Mouse (Mus musculus) hindbrain, embryonic 15.5 days (tissue): ENCODE data around the gene Adamts16. TPM values are rescaled to one million over a fixed set of nuclear protein-coding genes. Genes with fewer than 3 reads are reported as not detected.

Source experiments
- ATAC-seq: fragments of 200-750 bp; cut with Nextera tagmentation; 2 replicates; pipeline ENCODE4 v1.8.0; 2017; ENCODE audit warnings: low read depth, moderate number of reproducible peaks, moderate TSS enrichment; ENCODE audit not compliant: low FRiP score
- H3K27ac ChIP-seq: fragments of 300-500 bp; sonication (generic); replicated peaks from 2 replicates; pipeline ENCODE4 v1.5.1; 2015; ENCODE audit warnings: mild to moderate bottlenecking, inconsistent platforms
- H3K27me3 ChIP-seq: fragments of 300-500 bp; sonication (generic); 2 replicates; pipeline ENCODE4 v1.6.1; 2015; ENCODE audit warnings: control low read depth, inconsistent platforms
- H3K36me3 ChIP-seq: fragments of 300-500 bp; sonication (generic); 2 replicates; pipeline ENCODE4 v1.6.1; 2015; ENCODE audit warnings: control low read depth, inconsistent platforms
- H3K4me1 ChIP-seq: fragments of 300-500 bp; sonication (generic); replicated peaks from 2 replicates; pipeline ENCODE4 v1.6.1; 2015; ENCODE audit warnings: control low read depth, inconsistent platforms
- H3K4me2 ChIP-seq: fragments of 300-500 bp; sonication (generic); 2 replicates; pipeline ENCODE4 v1.6.1; 2015; ENCODE audit warnings: moderate library complexity, mild to moderate bottlenecking, inconsistent platforms
- H3K4me3 ChIP-seq: fragments of 300-500 bp; sonication (generic); 2 replicates; pipeline ENCODE4 v1.5.1; 2015; ENCODE audit warnings: mild to moderate bottlenecking, inconsistent platforms
- H3K9ac ChIP-seq: fragments of 300-500 bp; sonication (generic); 2 replicates; pipeline ENCODE4 v1.6.1; 2015; ENCODE audit warnings: inconsistent platforms
- H3K9me3 ChIP-seq: fragments of 300-500 bp; sonication (generic); 2 replicates; pipeline ENCODE4 v1.6.1; 2016; ENCODE audit warnings: control low read depth, inconsistent platforms
- WGBS: fragments of 180-500 bp; shearing (Covaris S2); methylation state at CpG from one replicate; pipeline ENCODE4 v1.1.7; 2015; 5-methylcytosine and 5-hydroxymethylcytosine counted together
- polyA plus RNA-seq: library from polyadenylated mRNA; unstranded; fragments of >200 nt; fragmentation: Nextera tagmentation; extraction: Ambion mirVana; gene quantifications from 2 replicates; pipeline ENCODE4 v1.2.1, GENCODE M21; 2015

Adamts16 gene
- polyA plus RNA-seq, 1 experiment from 2014 or later: 3.7 TPM

DNA sequence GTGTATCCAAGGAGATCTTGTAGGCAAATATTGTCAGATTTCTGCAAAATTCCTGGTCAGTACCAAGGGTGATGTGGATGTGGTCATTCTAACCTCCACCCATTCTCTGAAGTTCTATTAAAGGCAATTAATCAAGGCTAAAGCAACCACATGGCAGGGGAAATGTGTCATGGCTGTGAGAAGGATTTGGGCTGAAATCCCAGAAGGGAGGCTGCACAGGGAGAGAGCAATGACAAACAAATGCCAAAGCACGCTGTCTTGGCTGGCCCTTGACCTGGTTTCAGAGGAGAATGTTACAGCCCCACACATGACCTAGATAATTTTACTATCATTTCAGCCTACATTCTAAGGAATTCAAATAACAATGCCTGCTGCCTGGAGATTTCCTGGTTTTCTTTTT lies 52.6 kb downstream of the Adamts16 start:
- Histone ChIP-seq H3K36me3 (no peaks in the 10 kb centered on the region), H3K9me3 (no peaks in the 10 kb centered on the region), H3K4me3 (no peak overlapping the region), H3K4me1 (no peaks in the 10 kb centered on the region), H3K9ac (no peak overlapping the region), H3K4me2 (no peak overlapping the region), H3K27me3 (no peaks in the 10 kb centered on the region), H3K27ac (no peak overlapping the region)
- 67% methylated on average over 1 of the region's 1 CpGs for WGBS
- no peak for ATAC-seq

DNA sequence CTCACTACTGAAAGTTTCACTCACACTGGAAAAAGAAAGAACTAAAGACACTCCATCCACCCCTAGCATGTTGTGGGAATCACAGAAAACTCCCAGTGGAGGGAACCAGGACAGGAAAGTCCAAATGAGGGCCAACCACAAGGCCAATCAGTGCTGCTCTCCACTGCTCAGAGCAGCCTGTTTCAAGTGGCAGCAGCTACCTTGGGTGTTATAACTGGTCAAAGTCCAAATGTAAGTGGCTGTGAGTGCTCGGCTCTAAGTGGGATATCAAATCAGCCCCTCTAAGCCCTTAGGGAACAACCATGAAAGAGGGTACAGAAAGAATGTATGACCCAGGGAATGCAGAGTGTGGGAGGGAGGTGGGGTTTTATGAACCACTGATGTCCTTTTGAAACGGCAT lies 56.5 kb downstream of the Adamts16 start:
- Histone ChIP-seq H3K4me1 (no peaks in the 10 kb centered on the region), H3K9me3 (no peaks in the 10 kb centered on the region), H3K36me3 (no peaks in the 10 kb centered on the region), H3K9ac (no peak overlapping the region), H3K27ac (no peak overlapping the region), H3K4me2 (no peak overlapping the region), H3K27me3 (no peaks in the 10 kb centered on the region), H3K4me3 (no peak overlapping the region)
- WGBS: 86% methylated on average over 2 of the region's 2 CpGs
- no peak for ATAC-seq

DNA sequence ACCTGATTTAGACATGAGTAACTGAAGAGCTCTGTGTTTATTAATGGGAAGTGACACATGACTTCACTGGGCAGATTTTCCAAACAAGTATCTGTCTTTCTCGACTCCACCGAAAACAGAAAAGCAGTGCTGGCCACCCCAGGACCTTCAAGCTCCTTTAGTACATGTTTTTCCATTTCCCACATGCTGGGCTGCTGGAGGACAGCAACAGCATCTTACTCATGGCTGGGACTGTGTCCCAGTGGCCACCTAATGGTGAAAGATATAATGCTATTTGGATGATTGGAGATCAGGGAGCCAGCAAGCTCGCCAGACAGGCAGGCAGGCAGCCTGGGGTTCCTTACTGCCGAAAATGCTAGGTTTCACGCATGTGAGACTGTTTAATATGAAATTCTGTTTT lies 57.5 kb downstream of the Adamts16 start:
- no peaks in the 10 kb centered on the region for H3K36me3 ChIP-seq
- no peak overlapping the region for H3K27ac ChIP-seq
- no peak overlapping the region for H3K4me3 ChIP-seq
- no peak overlapping the region for H3K9ac ChIP-seq
- H3K9me3 ChIP-seq: no peaks in the 10 kb centered on the region
- no peak for ATAC-seq
- H3K4me2 ChIP-seq: no peak overlapping the region
- no peaks in the 10 kb centered on the region for H3K27me3 ChIP-seq
- no peaks in the 10 kb centered on the region for H3K4me1 ChIP-seq
- WGBS: 76% methylated on average over 5 of the region's 5 CpGs

DNA sequence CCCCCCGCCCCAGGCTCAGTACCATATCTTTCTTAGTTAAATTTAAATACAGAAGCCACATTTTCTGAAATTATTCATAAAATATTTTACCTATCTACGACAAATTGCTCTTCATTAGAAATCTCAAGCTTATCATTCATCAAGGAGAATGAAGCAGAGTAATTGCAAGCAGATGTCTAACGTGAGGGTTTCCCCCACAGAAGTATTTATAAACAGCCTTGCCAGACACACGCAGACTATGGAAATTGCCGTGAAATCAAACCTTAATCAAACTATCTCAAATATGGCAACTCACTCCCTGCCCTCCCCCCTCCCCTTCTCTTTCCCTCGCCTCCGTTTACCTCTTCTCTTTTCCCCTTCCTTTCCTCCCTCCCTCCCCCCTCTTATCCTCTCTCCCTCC lies 61.8 kb downstream of the Adamts16 start:
- ATAC-seq: no peak
- 50% methylated on average over 7 of the region's 7 CpGs for WGBS
- H3K9ac ChIP-seq: no peak overlapping the region
- no peak overlapping the region for H3K27ac ChIP-seq
- no peak overlapping the region for H3K4me2 ChIP-seq
- no peak overlapping the region for H3K4me3 ChIP-seq
- no peaks in the 10 kb centered on the region for H3K4me1 ChIP-seq
- no peaks in the 10 kb centered on the region for H3K9me3 ChIP-seq
- H3K27me3 ChIP-seq: no peaks in the 10 kb centered on the region
- H3K36me3 ChIP-seq: no peaks in the 10 kb centered on the region

DNA sequence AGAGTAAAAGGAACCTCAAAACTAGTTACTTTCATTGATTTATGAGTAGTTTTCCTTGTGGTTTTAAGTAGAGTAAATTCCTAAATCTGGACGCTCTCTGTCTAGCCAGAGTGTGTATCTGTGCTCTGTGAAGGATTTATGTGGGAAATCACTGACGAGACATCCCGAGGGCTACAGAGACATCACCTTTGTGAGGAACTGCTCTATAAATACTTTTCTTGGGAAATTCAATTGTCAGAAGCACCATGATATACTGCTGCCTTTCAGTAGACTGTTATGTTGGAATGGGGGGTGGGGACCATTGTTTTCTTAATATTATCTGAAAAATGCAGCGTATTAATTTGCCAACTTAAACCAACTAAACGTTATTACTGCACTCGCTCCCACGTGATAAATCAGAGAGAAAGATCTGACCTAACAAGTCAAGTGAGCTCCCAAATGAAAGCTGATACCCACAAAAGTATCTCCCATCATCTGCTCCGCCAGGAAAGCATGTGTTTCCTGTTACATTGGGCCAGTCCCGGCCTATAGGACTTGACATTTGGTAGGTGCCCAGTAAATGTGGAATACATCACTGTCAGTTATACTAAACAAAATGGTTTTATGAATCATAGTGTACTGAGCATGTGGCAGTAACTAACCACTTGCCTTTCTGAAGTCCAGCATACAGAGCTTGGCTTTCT lies 62.6 kb downstream of the Adamts16 start:
- Histone ChIP-seq H3K9me3 (no peaks in the 10 kb centered on the region), H3K4me3 (no peak overlapping the region), H3K4me1 (no peaks in the 10 kb centered on the region), H3K36me3 (no peaks in the 10 kb centered on the region), H3K9ac (no peak overlapping the region), H3K27ac (no peak overlapping the region), H3K27me3 (no peaks in the 10 kb centered on the region), H3K4me2 (no peak overlapping the region)
- ATAC-seq: no peak
- 78% methylated on average over 9 of the region's 9 CpGs for WGBS

DNA sequence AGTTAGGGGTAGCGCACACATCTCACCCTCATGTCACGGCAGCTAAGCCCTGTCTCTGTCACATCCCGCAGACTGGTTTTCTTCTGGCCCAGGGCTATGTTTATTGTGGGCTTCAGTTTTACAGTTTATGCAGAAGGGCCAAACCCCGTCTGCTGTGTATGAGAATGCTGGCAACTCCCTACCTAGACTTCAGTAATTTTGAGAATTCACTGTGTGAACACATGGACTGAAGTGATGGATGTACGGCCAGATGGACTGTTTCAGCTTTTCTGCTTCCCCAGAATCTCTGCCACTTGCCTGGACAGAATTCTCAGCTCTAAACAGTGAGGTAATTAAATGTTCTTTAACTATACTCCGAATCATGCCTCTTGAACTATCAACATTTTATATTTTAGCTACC lies 70.5 kb downstream of the Adamts16 start:
- Histone ChIP-seq H3K4me2 (no peak overlapping the region), H3K27ac (no peak overlapping the region), H3K9ac (no peak overlapping the region), H3K4me1 (no peaks in the 10 kb centered on the region), H3K4me3 (no peak overlapping the region), H3K9me3 (no peaks in the 10 kb centered on the region), H3K36me3 (no peaks in the 10 kb centered on the region), H3K27me3 (no peaks in the 10 kb centered on the region)
- WGBS: 90% methylated on average over 6 of the region's 6 CpGs
- no peak for ATAC-seq

DNA sequence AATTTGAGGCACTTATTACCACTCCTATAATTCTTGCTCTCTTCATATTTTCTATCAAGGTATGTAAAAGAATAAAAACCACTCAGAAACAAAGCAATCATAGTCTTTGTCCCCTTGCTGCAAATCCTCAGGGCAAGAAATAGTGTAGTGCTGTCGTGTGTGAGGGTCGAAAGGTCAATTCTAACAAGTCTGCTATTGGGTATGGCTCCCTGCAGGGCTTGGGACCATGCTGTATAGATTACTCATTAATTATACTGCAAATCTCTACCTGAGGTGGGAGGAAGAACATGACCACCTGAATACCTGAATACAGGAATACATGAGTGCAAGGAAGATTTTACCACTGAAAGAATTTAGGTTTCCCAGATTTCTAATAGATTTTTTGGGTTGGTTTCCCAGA lies 72.5 kb downstream of the Adamts16 start:
- H3K9ac ChIP-seq: no peak overlapping the region
- WGBS: 61% methylated on average over 2 of the region's 2 CpGs
- H3K9me3 ChIP-seq: no peaks in the 10 kb centered on the region
- ATAC-seq: no peak
- no peaks in the 10 kb centered on the region for H3K27me3 ChIP-seq
- H3K4me3 ChIP-seq: no peak overlapping the region
- H3K27ac ChIP-seq: no peak overlapping the region
- no peaks in the 10 kb centered on the region for H3K36me3 ChIP-seq
- no peak overlapping the region for H3K4me2 ChIP-seq
- no peaks in the 10 kb centered on the region for H3K4me1 ChIP-seq

DNA sequence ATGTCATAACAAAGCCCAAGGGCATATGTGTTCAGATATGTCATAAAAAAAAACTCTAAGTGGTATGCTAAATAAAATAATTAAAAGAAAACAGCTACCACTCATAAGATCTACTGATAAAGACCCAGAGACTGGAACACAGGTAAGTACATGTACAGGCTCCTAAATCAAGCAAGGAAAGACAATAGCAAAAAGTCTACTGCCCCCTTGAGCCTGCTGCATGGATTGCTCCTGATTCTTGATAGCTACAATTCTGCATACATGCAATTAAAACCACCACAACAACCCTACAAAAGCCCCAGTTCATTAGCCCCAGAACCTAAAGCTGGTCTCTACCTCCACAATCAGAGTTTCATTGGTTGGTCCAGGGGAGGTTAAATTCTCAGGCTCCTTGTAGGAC lies 74.1 kb downstream of the Adamts16 start:
- Histone ChIP-seq H3K27ac (no peak overlapping the region), H3K4me1 (no peaks in the 10 kb centered on the region), H3K27me3 (no peaks in the 10 kb centered on the region), H3K4me2 (no peak overlapping the region), H3K9ac (no peak overlapping the region), H3K4me3 (no peak overlapping the region), H3K36me3 (no peaks in the 10 kb centered on the region), H3K9me3 (no peaks in the 10 kb centered on the region)
- ATAC-seq: no peak

DNA sequence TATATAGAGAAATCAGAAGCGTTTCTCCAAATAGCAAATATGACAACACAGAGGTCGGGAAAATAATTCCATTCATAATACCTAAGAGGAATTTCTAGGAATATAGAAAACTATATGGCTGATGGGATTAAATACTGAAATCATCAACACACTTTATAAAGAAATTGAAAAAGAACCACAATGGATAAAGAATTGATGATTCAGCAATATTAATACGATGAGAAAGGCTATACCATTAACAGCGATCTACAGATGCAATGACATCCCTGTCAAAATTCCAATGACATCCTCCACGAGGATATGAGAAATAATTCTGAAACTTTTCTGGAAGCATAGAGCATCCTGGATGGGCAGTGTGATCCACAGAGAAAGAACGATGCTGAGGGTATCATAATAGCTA lies 76.9 kb downstream of the Adamts16 start:
- ATAC-seq: no peak
- Histone ChIP-seq H3K4me3 (no peak overlapping the region), H3K36me3 (no peaks in the 10 kb centered on the region), H3K9ac (no peak overlapping the region), H3K4me1 (no peaks in the 10 kb centered on the region), H3K27me3 (no peaks in the 10 kb centered on the region), H3K4me2 (no peak overlapping the region), H3K27ac (no peak overlapping the region), H3K9me3 (no peaks in the 10 kb centered on the region)
- 87% methylated on average over 6 of the region's 6 CpGs for WGBS

DNA sequence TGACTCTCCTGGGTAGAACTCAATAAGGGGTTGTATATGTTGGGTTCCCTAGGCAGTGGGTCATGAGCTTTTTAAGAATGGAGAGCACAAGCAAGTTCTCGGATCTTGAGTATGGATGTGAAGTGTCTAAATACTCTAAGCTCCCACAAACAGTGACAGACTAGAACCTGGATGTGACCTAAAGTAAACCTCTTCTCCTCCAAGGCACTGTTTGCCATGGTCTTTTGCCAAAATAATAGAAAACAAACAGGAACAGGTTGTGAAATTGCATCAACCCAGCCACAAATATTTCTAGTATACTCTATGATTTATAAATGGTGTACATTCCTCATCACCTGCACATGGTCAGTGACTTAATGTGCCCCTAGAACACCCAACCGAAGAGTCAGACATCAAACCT lies 79.0 kb downstream of the Adamts16 start:
- Histone ChIP-seq H3K4me3 (no peak overlapping the region), H3K27me3 (no peaks in the 10 kb centered on the region), H3K4me2 (no peak overlapping the region), H3K4me1 (no peaks in the 10 kb centered on the region), H3K9ac (no peak overlapping the region), H3K9me3 (no peaks in the 10 kb centered on the region), H3K27ac (no peak overlapping the region), H3K36me3 (no peaks in the 10 kb centered on the region)
- WGBS: 93% methylated on average over 2 of the region's 2 CpGs
- no peak for ATAC-seq

DNA sequence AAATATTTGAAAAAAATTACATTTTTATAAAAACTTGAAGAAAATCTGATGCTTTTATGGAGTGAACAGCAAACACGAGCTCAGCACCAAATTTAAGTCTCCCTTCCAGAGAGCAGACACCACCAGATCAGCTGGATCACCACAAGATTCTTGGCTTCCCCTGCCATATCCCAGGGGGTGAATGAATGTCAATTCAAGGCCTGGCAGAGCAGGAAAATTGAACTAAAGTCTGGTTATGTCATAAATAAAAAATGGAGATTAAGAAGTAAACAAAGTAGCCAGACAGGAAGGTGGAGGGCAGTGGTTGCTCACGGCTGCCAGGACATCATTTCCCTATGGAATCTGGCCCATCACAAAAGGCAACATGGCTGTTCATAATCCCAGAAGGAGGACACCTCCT lies 80.3 kb downstream of the Adamts16 start:
- Histone ChIP-seq H3K4me2 (no peak overlapping the region), H3K9me3 (no peaks in the 10 kb centered on the region), H3K36me3 (no peaks in the 10 kb centered on the region), H3K27ac (no peak overlapping the region), H3K9ac (no peak overlapping the region), H3K4me3 (no peak overlapping the region), H3K27me3 (no peaks in the 10 kb centered on the region), H3K4me1 (no peaks in the 10 kb centered on the region)
- ATAC-seq: no peak
- 75% methylated on average over 2 of the region's 2 CpGs for WGBS

DNA sequence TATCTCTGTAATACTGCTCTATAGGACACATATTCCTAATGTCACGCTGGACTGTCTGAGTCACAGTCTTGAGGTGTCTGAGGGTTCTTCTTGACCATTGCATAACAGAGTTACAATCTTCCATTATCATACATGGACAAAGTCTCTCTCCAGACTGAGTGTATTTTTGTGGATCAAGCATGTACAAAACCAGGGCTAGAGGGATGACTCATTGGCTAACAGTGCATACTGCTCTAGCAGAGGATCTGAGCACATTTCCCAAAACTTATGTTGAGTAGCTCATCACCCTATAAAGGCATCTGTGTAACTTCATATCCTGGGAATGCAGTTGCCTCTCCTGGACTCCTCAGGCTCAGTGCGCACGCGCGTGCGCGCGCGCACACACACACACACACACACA lies 81.4 kb downstream of the Adamts16 start:
- Histone ChIP-seq H3K4me3 (no peak overlapping the region), H3K27me3 (no peaks in the 10 kb centered on the region), H3K9me3 (no peaks in the 10 kb centered on the region), H3K27ac (no peak overlapping the region), H3K4me2 (no peak overlapping the region), H3K9ac (no peak overlapping the region), H3K4me1 (no peaks in the 10 kb centered on the region), H3K36me3 (no peaks in the 10 kb centered on the region)
- no peak for ATAC-seq
- 98% methylated on average over 9 of the region's 9 CpGs for WGBS

DNA sequence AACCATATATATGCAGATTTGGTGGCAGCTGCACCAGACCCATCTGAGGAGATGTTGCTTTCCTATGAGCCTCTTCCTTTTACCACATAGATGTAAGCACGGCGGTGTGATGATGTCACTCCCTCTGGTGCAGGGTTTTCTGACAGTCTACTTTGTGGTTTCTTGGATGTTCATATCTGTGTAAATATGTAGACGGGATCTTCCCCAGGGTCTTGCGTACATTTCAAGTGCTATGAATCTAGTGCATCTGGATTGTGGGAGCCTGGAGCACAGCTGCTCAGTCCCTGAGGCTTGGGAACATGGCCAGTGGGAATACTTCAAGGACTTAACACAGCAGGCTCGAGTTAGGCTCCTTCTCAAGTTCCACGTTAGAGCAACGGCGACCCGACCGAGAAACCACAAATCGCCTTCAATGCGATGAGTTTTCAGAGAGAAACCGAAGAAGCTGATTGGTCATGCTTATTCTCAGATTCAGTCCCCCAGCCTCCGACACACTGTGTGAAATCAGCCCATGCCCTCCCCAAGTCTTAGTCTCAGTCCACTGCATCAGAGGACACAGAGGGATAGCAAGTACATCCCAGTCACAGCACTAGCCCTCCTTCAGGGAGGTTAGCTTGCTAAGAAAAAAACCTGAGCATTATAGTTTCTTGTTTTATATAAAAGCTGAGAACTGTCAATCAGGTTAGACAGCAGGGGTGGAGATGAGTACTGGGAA lies 95.2 kb downstream of the Adamts16 start:
- WGBS: 60% methylated on average over 14 of the region's 14 CpGs
- H3K27me3 ChIP-seq: no peaks in the 10 kb centered on the region
- no peak for ATAC-seq
- H3K4me1 ChIP-seq: no peaks in the 10 kb centered on the region
- H3K9me3 ChIP-seq: no peaks in the 10 kb centered on the region
- no peak overlapping the region for H3K27ac ChIP-seq
- H3K9ac ChIP-seq: no peak overlapping the region
- no peaks in the 10 kb centered on the region for H3K36me3 ChIP-seq
- H3K4me3 ChIP-seq: no peak overlapping the region
- no peak overlapping the region for H3K4me2 ChIP-seq
